Mouse (Mus musculus) heart, postnatal 0 days (tissue): ENCODE data around the gene Myh11. TPM values are rescaled to one million over a fixed set of nuclear protein-coding genes. Genes with fewer than 3 reads are reported as not detected.

Experiments used
- ATAC-seq: fragments of 200-750 bp; cut with Nextera tagmentation; 2 replicates; pipeline ENCODE4 v1.8.0; 2017; ENCODE audit warnings: low read depth, moderate number of reproducible peaks, moderate library complexity; ENCODE audit not compliant: insufficient read depth
- DNase-seq: peaks from one replicate; pipeline ENCODE4 v3.0.0-alpha.2; 2016; ENCODE audit warnings: low spot score
- H3K27ac ChIP-seq: fragments of 300-500 bp; sonication (generic); 2 replicates; pipeline ENCODE4 v1.5.1; 2014; ENCODE audit warnings: low read depth, mild to moderate bottlenecking
- H3K27me3 ChIP-seq: fragments of 300-500 bp; sonication (generic); 2 replicates; pipeline ENCODE4 v1.6.1; 2014; ENCODE audit warnings: low read length, mixed read lengths; ENCODE audit not compliant: control insufficient read depth, insufficient read depth
- H3K36me3 ChIP-seq: fragments of 300-500 bp; sonication (generic); replicated peaks from 2 replicates; pipeline ENCODE4 v1.6.1; 2014; ENCODE audit warnings: low read length, mixed read lengths; ENCODE audit not compliant: control insufficient read depth, insufficient read depth
- H3K4me1 ChIP-seq: fragments of 300-500 bp; sonication (generic); 2 replicates; pipeline ENCODE4 v1.6.1; 2014; ENCODE audit warnings: antibody characterized with exemption; ENCODE audit not compliant: control insufficient read depth, insufficient read depth
- H3K4me2 ChIP-seq: fragments of 300-500 bp; sonication (generic); 2 replicates; pipeline ENCODE4 v1.6.1; 2014; ENCODE audit warnings: low read depth, mild to moderate bottlenecking, low read length, moderate library complexity
- H3K4me3 ChIP-seq: fragments of 300-500 bp; sonication (generic); 2 replicates; pipeline ENCODE4 v1.5.1; 2014; ENCODE audit warnings: low read depth, low read length
- H3K9ac ChIP-seq: fragments of 300-500 bp; sonication (generic); replicated peaks from 2 replicates; pipeline ENCODE4 v1.6.1; 2014; ENCODE audit warnings: low read depth, low read length, mixed read lengths
- H3K9me3 ChIP-seq: fragments of 300-500 bp; sonication (generic); replicated peaks from 2 replicates; pipeline ENCODE4 v1.6.1; 2016; ENCODE audit warnings: low read length; ENCODE audit not compliant: control insufficient read depth
- CTCF ChIP-seq: IDR thresholded peaks from 2 replicates; pipeline ENCODE4 v1.5.1; 2016; ENCODE audit warnings: antibody characterized with exemption, control low read depth, low read depth
- EP300 ChIP-seq: IDR thresholded peaks from 2 replicates; pipeline ENCODE4 v1.6.1; 2016; ENCODE audit warnings: antibody characterized with exemption, low read depth
- WGBS: fragments of 180-500 bp; shearing (Covaris S2); extraction: QIAGEN DNeasy Blood & Tissue Kit; methylation state at CpG from one replicate; pipeline ENCODE4 v1.1.7; 2014; 5-methylcytosine and 5-hydroxymethylcytosine counted together
- polyA plus RNA-seq: library from polyadenylated mRNA; unstranded; fragments of >200 nt; fragmentation: Nextera tagmentation; extraction: Ambion mirVana; gene quantifications from 2 replicates; pipeline ENCODE4 v1.2.1, GENCODE M21; 2015
- total RNA-seq: library from RNA; depleted of rRNA; stranded (reverse); fragments of >200 nt; gene quantifications from 2 replicates; pipeline ENCODE4 v1.2.3, GENCODE M21; 2014; ENCODE audit warnings: low replicate concordance

Myh11 gene
- total and polyA plus RNA-seq, 2 experiments from 2014 or later, result 3.3 to 104 TPM

- Histone ChIP-seq H3K4me2 (no peak overlapping the region), H3K9ac (no peak overlapping the region), H3K27me3 (peaks cover 26% of the 10 kb centered on the region), H3K4me3 (no peak overlapping the region), H3K4me1 (peaks cover 14% of the 10 kb centered on the region; the same call in 1 of the 2 replicates), H3K36me3 (peaks cover 30% of the 10 kb centered on the region), H3K27ac (no peak overlapping the region), H3K9me3 (no peaks in the 10 kb centered on the region)
- TF ChIP-seq EP300 (no peak), CTCF (no peak)
- WGBS, result 74% methylated on average over 2 of the region's 2 CpGs
- DNase-seq (no peak), ATAC-seq (no peak)
Measured at GRCm38 (mm10) chr16:14296544-14297124, 5.5 kb upstream of the Myh11 start.

- peaks cover 17% of the 10 kb centered on the region; the same call in 1 of the 2 replicates for H3K4me1 ChIP-seq
- no peak overlapping the region for H3K9ac ChIP-seq
- no peak for ATAC-seq
- no peak overlapping the region for H3K4me2 ChIP-seq
- WGBS, result 87% methylated on average over 2 of the region's 2 CpGs
- peaks cover 34% of the 10 kb centered on the region for H3K27me3 ChIP-seq
- H3K27ac ChIP-seq, result no peak overlapping the region
- no peak for TF ChIP-seq CTCF
- no peak for TF ChIP-seq EP300
- DNase-seq, result no peak
- H3K9me3 ChIP-seq, result no peaks in the 10 kb centered on the region
- H3K36me3 ChIP-seq, result peaks cover 21% of the 10 kb centered on the region
- H3K4me3 ChIP-seq, result no peak overlapping the region
Measured at GRCm38 (mm10) chr16:14295291-14295690, 4.1 kb upstream of the Myh11 start.

GRCm38 (mm10) chr16:14292205-14293199 lies 1.3 kb upstream of the Myh11 start:
- no peak for TF ChIP-seq CTCF
- TF ChIP-seq EP300, result no peak
- Histone ChIP-seq H3K4me1 (peaks cover 14% of the 10 kb centered on the region; the same call in 1 of the 2 replicates), H3K9ac (0 out of 2 replicates have a peak overlapping the region, but pooled peaks have one; percentile 12), H3K9me3 (no peaks in the 10 kb centered on the region), H3K4me2 (peak overlapping the region; percentile 59), H3K36me3 (no peaks in the 10 kb centered on the region), H3K27me3 (peaks cover 48% of the 10 kb centered on the region), H3K4me3 (peak overlapping the region; percentile 35), H3K27ac (no peak overlapping the region)
- 7% methylated on average over 30 of the region's 31 CpGs for WGBS
- ATAC-seq (peak; percentile 10; the same call in 1 of the 2 replicates), DNase-seq (no peak)

GRCm38 (mm10) chr16:14272374-14272965 lies 18.7 kb downstream of the Myh11 start:
- no peak for TF ChIP-seq EP300
- no peak for TF ChIP-seq CTCF
- ATAC-seq, result no peak
- DNase-seq, result no peak
- H3K27ac ChIP-seq, result no peak overlapping the region
- WGBS, result 46% methylated on average over 4 of the region's 4 CpGs
- H3K4me3 ChIP-seq, result no peak overlapping the region
- no peaks in the 10 kb centered on the region for H3K4me1 ChIP-seq
- no peak overlapping the region for H3K4me2 ChIP-seq
- peaks cover 96% of the 10 kb centered on the region for H3K27me3 ChIP-seq
- no peak overlapping the region for H3K9ac ChIP-seq
- H3K36me3 ChIP-seq, result no peaks in the 10 kb centered on the region
- no peaks in the 10 kb centered on the region for H3K9me3 ChIP-seq

GRCm38 (mm10) chr16:14265203-14265920 lies 25.8 kb downstream of the Myh11 start:
- Histone ChIP-seq H3K36me3 (no peaks in the 10 kb centered on the region), H3K4me2 (no peak overlapping the region), H3K27me3 (peaks cover 80% of the 10 kb centered on the region), H3K9ac (no peak overlapping the region), H3K4me1 (peaks cover 5% of the 10 kb centered on the region; the same call in 1 of the 2 replicates), H3K27ac (no peak overlapping the region), H3K9me3 (no peaks in the 10 kb centered on the region), H3K4me3 (no peak overlapping the region)
- ATAC-seq (peak; percentile 78), DNase-seq (peak; percentile 32)
- 5% methylated on average over 4 of the region's 4 CpGs for WGBS
- TF ChIP-seq CTCF, result no peak
- no peak for TF ChIP-seq EP300
